In the genomic region with DNA sequence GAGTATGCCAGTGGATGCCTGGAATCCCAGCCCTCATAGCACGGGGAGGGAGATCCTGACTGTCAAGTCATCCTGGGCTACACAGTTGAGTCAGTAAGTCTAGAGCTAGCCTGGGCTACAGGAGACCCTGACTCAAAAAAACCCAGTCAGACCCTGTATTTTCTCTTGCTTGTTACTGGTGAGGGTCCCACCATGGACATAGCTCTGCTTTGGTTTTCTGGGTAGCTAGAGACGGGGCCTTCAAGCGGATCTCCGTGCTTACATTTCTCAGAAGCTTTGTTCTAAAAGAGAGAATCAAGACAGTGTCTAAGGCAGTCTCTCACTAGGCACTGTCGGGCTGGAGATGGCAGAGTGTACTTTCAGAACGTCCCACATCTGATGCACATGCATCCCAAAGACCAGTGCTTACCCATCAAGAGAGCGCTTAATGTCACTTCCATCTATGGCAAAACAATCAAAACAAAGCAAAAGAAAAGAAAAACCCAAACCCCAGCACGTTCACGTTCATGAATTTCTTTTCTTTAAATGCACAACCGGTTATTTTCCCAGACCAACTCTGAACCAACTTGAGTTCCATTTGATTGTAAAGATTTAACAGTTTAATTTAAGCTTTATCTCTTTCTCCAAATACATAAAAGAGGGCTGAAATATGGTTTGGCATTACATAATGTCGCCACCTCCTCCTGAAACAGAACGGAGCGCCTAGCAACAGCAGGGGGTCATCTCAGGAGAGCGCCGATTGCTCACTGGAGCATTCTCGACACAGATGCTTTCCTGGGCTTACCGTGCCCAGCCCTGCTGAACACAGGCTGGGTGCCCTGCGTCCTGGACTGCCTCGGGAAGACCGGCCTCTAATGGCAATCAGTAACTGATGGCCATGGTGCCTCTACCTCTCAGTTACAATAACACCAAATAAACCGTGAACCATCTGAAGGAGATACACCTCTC, we compare ENCODE assay signal across 8 mouse cellular contexts. TPM values are rescaled to one million over a fixed set of nuclear protein-coding genes. Genes with fewer than 3 reads are reported as not detected.
DNase-seq lines count a peak whose midpoint lies in the region; ATAC-seq lines count a peak whose summit lies in the region.
"Had no signal": no experiment of that assay in that cellular context is flagged by ENCODE, and none has a peak within 500 bp of the region (broad histone marks: within the 10 kb centered on the region; RNA-seq: fewer than 3 reads in every experiment).

No protein-coding gene starts in this region.

- H3K27me3 ChIP-seq in midbrain, embryonic 16.5 days (ENCODE audit: control insufficient read depth, insufficient read depth, low read depth, low read length), result no peaks in the 10 kb centered on the region
- no peaks in the 10 kb centered on the region for H3K27me3 ChIP-seq in midbrain, embryonic 13.5 days
- no peaks in the 10 kb centered on the region for H3K27me3 ChIP-seq in forebrain, embryonic 16.5 days (replicated peaks; ENCODE audit: control insufficient read depth, insufficient read depth, low read length)
- H3K27me3 ChIP-seq: limb, embryonic 13.5 days had no signal

- no peaks in the 10 kb centered on the region for H3K9me3 ChIP-seq in midbrain, embryonic 16.5 days (replicated peaks; ENCODE audit: control insufficient read depth, low read length, poor library complexity, severe bottlenecking)
- no peaks in the 10 kb centered on the region for H3K9me3 ChIP-seq in midbrain, embryonic 13.5 days
- no peaks in the 10 kb centered on the region for H3K9me3 ChIP-seq in forebrain, embryonic 16.5 days (ENCODE audit: control insufficient read depth, low read length)
- H3K9me3 ChIP-seq: limb, embryonic 13.5 days had no signal

- H3K9ac ChIP-seq in midbrain, embryonic 16.5 days (ENCODE audit: low read depth, low read length), result no peak overlapping the region
- H3K9ac ChIP-seq in midbrain, embryonic 13.5 days (replicated peaks), result no peak overlapping the region
- H3K9ac ChIP-seq in forebrain, embryonic 16.5 days (replicated peaks; ENCODE audit: low read depth, low read length), result no peak overlapping the region
- H3K9ac ChIP-seq: limb, embryonic 13.5 days had no signal

- no peak overlapping the region for H3K4me3 ChIP-seq in midbrain, embryonic 16.5 days (ENCODE audit: low read depth, low read length)
- no peak overlapping the region for H3K4me3 ChIP-seq in midbrain, embryonic 13.5 days (replicated peaks)
- H3K4me3 ChIP-seq in forebrain, embryonic 16.5 days (replicated peaks; ENCODE audit: low read length), result no peak overlapping the region
- H3K4me3 ChIP-seq: limb, embryonic 13.5 days had no signal

- H3K4me2 ChIP-seq in midbrain, embryonic 16.5 days (ENCODE audit: low read length), result peak overlapping the region; percentile 12; the same call in 1 of the 2 replicates
- H3K4me2 ChIP-seq in midbrain, embryonic 13.5 days (replicated peaks), result no peak overlapping the region
- no peak overlapping the region; the same call in 1 of the 2 replicates for H3K4me2 ChIP-seq in forebrain, embryonic 16.5 days (ENCODE audit: low read length)
- H3K4me2 ChIP-seq: limb, embryonic 13.5 days had no signal

- H3K4me1 ChIP-seq in midbrain, embryonic 16.5 days (ENCODE audit: control insufficient read depth, insufficient read depth, low read length), result peaks cover 4% of the 10 kb centered on the region
- H3K4me1 ChIP-seq in midbrain, embryonic 13.5 days (replicated peaks), result peaks cover 11% of the 10 kb centered on the region
- H3K4me1 ChIP-seq in forebrain, embryonic 16.5 days (replicated peaks; ENCODE audit: control insufficient read depth, insufficient read depth, low read length), result peaks cover 5% of the 10 kb centered on the region; the same call in 1 of the 2 replicates

- peak; percentile 56; the same call in 1 of the 2 replicates for ATAC-seq in midbrain, embryonic 16.5 days
- ATAC-seq in midbrain, embryonic 13.5 days, result no peak
- peak; percentile 65 for ATAC-seq in forebrain, embryonic 16.5 days
- ATAC-seq in erythroid progenitor cell, adult 5-6 weeks (replicated peaks; ENCODE audit: low FRiP score, poor library complexity, severe bottlenecking), result no peak

- peak; percentile 47 to 61 for DNase-seq in kidney, postnatal 4 days
- DNase-seq in right cerebral cortex, postnatal 25 days, result peak; percentile 51
- DNase-seq in spleen, adult 12 weeks (ENCODE audit: low spot score), result no peak

- no peaks in the 10 kb centered on the region for H3K36me3 ChIP-seq in midbrain, embryonic 16.5 days (ENCODE audit: control insufficient read depth, insufficient read depth, low read length)
- H3K36me3 ChIP-seq in midbrain, embryonic 13.5 days, result no peaks in the 10 kb centered on the region
- no peaks in the 10 kb centered on the region for H3K36me3 ChIP-seq in forebrain, embryonic 16.5 days (ENCODE audit: control insufficient read depth, insufficient read depth)
- H3K36me3 ChIP-seq: limb, embryonic 13.5 days had no signal

- 57% methylated on average over 21 of the region's 21 CpGs for WGBS in midbrain, embryonic 16.5 days
- WGBS in midbrain, embryonic 13.5 days, result 63% methylated on average over 21 of the region's 21 CpGs
- 51% methylated on average over 21 of the region's 21 CpGs for WGBS in forebrain, embryonic 16.5 days

- H3K27ac ChIP-seq in midbrain, embryonic 16.5 days (ENCODE audit: low read length), result no peak overlapping the region
- no peak overlapping the region for H3K27ac ChIP-seq in midbrain, embryonic 13.5 days
- no peak overlapping the region for H3K27ac ChIP-seq in forebrain, embryonic 16.5 days (ENCODE audit: low read length)
- H3K27ac ChIP-seq: limb, embryonic 13.5 days had no signal

RNA-seq across cellular contexts. Expression of a gene that starts 19.7 kb away (rescaled TPM):
- polyA plus RNA-seq in midbrain, embryonic 16.5 days (2015; fragmentation: Nextera tagmentation; extraction: Ambion mirVana), result 41.7 and 42.3 TPM in 2 replicates
- 48.6 and 56.1 TPM in 2 replicates for polyA plus RNA-seq in midbrain, embryonic 13.5 days (2015; fragmentation: Nextera tagmentation; extraction: Ambion mirVana)
- polyA plus RNA-seq in forebrain, embryonic 16.5 days (2015; fragmentation: Nextera tagmentation; extraction: Ambion mirVana), result 51.8 and 55.2 TPM in 2 replicates
- total RNA-seq in erythroid progenitor cell, adult 5-6 weeks (2015; ENCODE audit: low replicate concordance), result 33.5 and 37.1 TPM in 2 replicates
- total RNA-seq in erythroid progenitor cell, adult 5-6 weeks (2017; ENCODE audit: low replicate concordance), result 19.8 and 26.1 TPM in 2 replicates

RNA-seq across cellular contexts. Expression of a gene that starts 20.5 kb away (rescaled TPM):
- 28.2 and 28.6 TPM in 2 replicates for polyA plus RNA-seq in midbrain, embryonic 16.5 days (2015; fragmentation: Nextera tagmentation; extraction: Ambion mirVana)
- polyA plus RNA-seq in midbrain, embryonic 13.5 days (2015; fragmentation: Nextera tagmentation; extraction: Ambion mirVana), result 38.6 and 41.0 TPM in 2 replicates
- 34.9 and 39.3 TPM in 2 replicates for polyA plus RNA-seq in forebrain, embryonic 16.5 days (2015; fragmentation: Nextera tagmentation; extraction: Ambion mirVana)
- 9.7 and 23.9 TPM in 2 replicates for total RNA-seq in erythroid progenitor cell, adult 5-6 weeks (2015; ENCODE audit: low replicate concordance)
- 5.0 and 7.9 TPM in 2 replicates for total RNA-seq in erythroid progenitor cell, adult 5-6 weeks (2017; ENCODE audit: low replicate concordance)

Comparison
In these comparisons a context has a peak if more than half of its experiments do, and no peak if none do; other contexts are left out.
1. ATAC-seq: peak in midbrain, embryonic 16.5 days (single experiment) and forebrain, embryonic 16.5 days (single experiment); none in midbrain, embryonic 13.5 days (single experiment) and erythroid progenitor cell, adult 5-6 weeks (single experiment).